Mouse (Mus musculus): Measurements from ENCODE around the gene Metap2.

DNA sequence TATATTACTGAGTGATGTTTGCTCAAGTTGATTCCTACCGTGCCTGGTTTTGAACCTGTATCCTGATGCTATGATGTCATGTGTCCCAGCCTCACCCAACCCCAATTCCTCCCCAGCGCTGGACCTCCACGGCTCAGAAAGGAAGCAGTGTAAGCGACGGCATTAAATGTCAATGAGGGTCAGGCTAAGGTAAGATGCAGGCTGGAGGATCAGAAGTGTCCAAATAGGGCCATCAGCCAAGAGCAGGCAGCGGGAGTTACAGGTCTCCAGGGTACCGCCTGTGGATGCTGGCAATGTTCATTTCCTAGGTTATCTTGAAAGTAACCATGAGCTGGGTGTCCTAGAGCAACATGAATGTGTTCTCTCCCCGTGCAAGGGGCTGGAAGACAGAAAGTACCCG is 34.5 kb upstream of the Metap2 start:
- TF ChIP-seq MAX (IDR thresholded peaks at IDR 0.05) (no peak), MYOG (IDR thresholded peaks at IDR 0.05; ENCODE audit: control insufficient read depth, extremely low read depth, insufficient read length) (no peak), CTCF (IDR thresholded peaks at IDR 0.05; ENCODE audit: control insufficient read depth, insufficient read depth, insufficient read length) (no peak), FOSL1 (IDR thresholded peaks at IDR 0.05; ENCODE audit: insufficient read depth, low read length, poor library complexity, severe bottlenecking) (no peak)

All from C2C12 (cell line).